Mouse (Mus musculus): ENCODE measurements around the gene Clspn. TPM values are rescaled to one million over a fixed set of nuclear protein-coding genes. Genes with fewer than 3 reads are reported as not detected.
"Not testable (repeated sequence)": the region's sequence is repeated elsewhere in the genome, so short reads cannot be mapped to it uniquely, and the experiment has no call there.

Gene Clspn
- polyA plus RNA-seq, 1 experiment from 2014 or later, result 22.4 TPM

DNA sequence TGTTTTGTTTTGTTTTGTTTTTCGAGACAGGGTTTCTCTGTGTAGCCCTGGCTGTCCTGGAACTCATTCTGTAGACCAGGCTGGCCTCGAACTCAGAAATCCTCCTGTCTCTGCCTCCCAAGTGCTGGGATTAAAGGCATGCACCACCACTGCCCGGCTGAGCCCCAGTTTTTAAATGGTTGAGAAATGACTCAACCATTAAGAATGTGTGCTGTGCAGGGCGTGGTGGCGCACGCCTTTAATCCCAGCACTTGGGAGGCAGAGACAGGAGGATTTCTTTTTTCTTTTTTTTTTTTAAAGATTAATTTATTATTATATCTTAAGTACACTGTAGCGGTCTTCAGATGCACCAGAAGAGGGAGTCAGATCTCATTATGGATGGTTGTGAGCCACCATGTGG is 21.1 kb upstream of the Clspn start:
- H3K4me1 ChIP-seq; H3K36me3 ChIP-seq; H3K27ac ChIP-seq (replicated peaks); ATAC-seq (ENCODE audit: extremely low read depth, insufficient number of reproducible peaks, low FRiP score, low TSS enrichment); H3K9me3 ChIP-seq; H3K4me2 ChIP-seq; H3K9ac ChIP-seq; H3K4me3 ChIP-seq: not testable (repeated sequence)
- peaks cover 24% of the 10 kb centered on the region for H3K27me3 ChIP-seq (replicated peaks)
- 89% methylated on average over 7 of the region's 7 CpGs for WGBS

DNA sequence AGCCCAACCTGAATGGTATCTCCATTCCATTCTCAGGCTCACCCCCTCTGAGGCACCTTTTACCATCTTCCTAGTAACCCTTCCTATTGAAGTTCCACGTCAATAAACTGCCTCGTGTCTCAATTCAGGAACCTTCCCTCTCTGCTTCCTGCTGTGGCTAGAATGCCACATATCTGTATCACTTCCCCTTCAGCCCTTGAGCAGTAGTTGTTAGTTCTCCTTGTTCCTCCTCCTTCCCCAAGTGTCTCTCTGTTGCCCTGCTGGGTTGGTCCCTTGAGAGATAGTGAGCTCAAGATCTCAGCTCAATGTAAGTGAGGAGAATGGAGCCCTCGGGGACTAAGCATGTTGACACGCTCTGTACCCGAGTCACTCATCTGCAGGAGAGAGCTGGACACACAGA is 19.9 kb upstream of the Clspn start:
- H3K9me3 ChIP-seq, result no peaks in the 10 kb centered on the region
- H3K9ac ChIP-seq, result no peak overlapping the region
- H3K4me3 ChIP-seq, result no peak overlapping the region
- ATAC-seq (ENCODE audit: extremely low read depth, insufficient number of reproducible peaks, low FRiP score, low TSS enrichment), result no peak
- peaks cover 6% of the 10 kb centered on the region for H3K4me1 ChIP-seq
- WGBS, result 67% methylated on average over 5 of the region's 5 CpGs
- H3K27ac ChIP-seq (replicated peaks), result no peak overlapping the region
- no peak overlapping the region for H3K4me2 ChIP-seq
- H3K27me3 ChIP-seq (replicated peaks), result peaks cover 26% of the 10 kb centered on the region
- H3K36me3 ChIP-seq, result no peaks in the 10 kb centered on the region

DNA sequence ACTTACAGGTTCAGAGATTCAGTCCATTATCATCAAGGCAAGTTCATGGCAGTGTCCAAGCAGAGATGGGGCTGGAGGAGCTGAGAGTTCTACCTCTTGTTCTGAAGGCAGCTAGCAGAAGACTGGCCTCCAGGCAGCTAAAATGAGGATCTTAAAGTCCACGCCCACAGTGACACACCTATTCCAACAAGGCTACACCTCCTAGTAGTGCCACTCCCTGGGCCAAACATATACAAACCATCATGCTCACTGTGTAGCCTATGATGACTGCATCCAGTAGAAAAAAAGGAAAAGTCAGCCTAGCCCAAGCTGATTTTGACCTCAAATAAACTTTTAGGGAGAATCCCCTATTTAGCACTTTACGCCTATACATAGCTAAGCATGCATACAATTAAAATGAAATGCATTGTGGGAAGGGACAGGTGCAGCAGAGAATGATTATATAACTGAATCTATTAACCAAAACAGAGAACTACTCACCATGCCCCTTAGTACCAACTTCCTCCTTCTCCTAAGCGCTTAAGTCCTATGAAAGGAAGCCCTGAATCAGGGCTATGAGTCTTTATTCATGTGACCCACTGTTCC is 16.2 kb upstream of the Clspn start:
- Histone ChIP-seq H3K36me3 (no peaks in the 10 kb centered on the region), H3K9ac (no peak overlapping the region), H3K9me3 (no peaks in the 10 kb centered on the region), H3K27ac (replicated peaks) (no peak overlapping the region), H3K4me1 (0 out of 2 replicates have a peak, but pooled peaks cover 5% of the 10 kb centered on the region), H3K4me2 (no peak overlapping the region), H3K27me3 (replicated peaks) (peaks cover 20% of the 10 kb centered on the region), H3K4me3 (no peak overlapping the region)
- ATAC-seq (ENCODE audit: extremely low read depth, insufficient number of reproducible peaks, low FRiP score, low TSS enrichment), result no peak
- 78% methylated on average over 3 of the region's 3 CpGs for WGBS

DNA sequence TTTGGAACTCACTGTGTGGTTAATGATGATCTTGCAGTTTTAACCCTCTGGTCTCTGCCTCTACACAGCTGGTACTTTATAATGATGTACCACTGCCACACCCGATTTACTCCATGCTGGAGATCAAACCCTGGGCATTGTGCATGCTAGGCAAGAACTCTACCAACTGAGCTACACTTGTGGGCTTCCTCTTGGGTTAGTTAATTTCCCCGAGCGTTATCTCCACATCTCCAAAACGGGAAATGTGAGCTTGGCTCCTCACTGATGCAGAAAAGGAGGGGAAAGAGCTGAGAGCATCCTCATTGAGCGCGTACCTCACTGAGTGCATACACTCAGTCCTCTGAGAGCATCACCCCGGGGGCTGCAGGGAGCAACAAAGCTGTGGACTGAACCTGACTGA is 13.9 kb upstream of the Clspn start:
- H3K36me3 ChIP-seq, result no peaks in the 10 kb centered on the region
- H3K4me2 ChIP-seq, result no peak overlapping the region
- 0 out of 2 replicates have a peak, but pooled peaks cover 3% of the 10 kb centered on the region for H3K9me3 ChIP-seq
- ATAC-seq (ENCODE audit: extremely low read depth, insufficient number of reproducible peaks, low FRiP score, low TSS enrichment), result no peak
- 59% methylated on average over 7 of the region's 7 CpGs for WGBS
- H3K27ac ChIP-seq (replicated peaks), result no peak overlapping the region
- H3K4me1 ChIP-seq, result 0 out of 2 replicates have a peak, but pooled peaks cover 5% of the 10 kb centered on the region
- no peak overlapping the region for H3K9ac ChIP-seq
- H3K27me3 ChIP-seq (replicated peaks), result peaks cover 13% of the 10 kb centered on the region
- no peak overlapping the region for H3K4me3 ChIP-seq

DNA sequence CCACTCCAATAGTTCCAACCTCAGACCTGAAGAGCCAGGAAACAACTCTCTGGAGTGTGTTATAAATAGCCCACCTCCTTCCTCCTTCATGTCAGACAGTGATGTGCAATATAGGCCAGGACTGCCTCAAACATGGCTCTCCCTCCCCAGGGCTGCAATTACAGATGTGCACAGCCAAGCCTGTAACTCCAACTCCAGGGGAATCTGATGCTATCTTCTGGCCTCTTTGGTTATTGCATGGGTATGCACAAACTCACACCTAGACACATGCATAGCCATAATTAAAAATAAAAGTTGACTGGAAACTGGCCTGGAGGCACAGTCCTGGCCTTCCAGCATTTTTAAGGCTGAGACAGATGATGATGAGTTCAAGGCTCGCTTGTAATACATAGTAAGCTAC is 11.7 kb upstream of the Clspn start:
- no peak overlapping the region for H3K27ac ChIP-seq (replicated peaks)
- H3K36me3 ChIP-seq, result no peaks in the 10 kb centered on the region
- H3K9ac ChIP-seq, result no peak overlapping the region
- no peak overlapping the region for H3K4me2 ChIP-seq
- no peak overlapping the region for H3K4me3 ChIP-seq
- peaks cover 12% of the 10 kb centered on the region for H3K27me3 ChIP-seq (replicated peaks)
- ATAC-seq (ENCODE audit: extremely low read depth, insufficient number of reproducible peaks, low FRiP score, low TSS enrichment), result no peak
- H3K9me3 ChIP-seq, result 0 out of 2 replicates have a peak, but pooled peaks cover 3% of the 10 kb centered on the region
- 68% methylated on average over 1 of the region's 1 CpGs for WGBS
- H3K4me1 ChIP-seq, result 0 out of 2 replicates have a peak, but pooled peaks cover 5% of the 10 kb centered on the region

DNA sequence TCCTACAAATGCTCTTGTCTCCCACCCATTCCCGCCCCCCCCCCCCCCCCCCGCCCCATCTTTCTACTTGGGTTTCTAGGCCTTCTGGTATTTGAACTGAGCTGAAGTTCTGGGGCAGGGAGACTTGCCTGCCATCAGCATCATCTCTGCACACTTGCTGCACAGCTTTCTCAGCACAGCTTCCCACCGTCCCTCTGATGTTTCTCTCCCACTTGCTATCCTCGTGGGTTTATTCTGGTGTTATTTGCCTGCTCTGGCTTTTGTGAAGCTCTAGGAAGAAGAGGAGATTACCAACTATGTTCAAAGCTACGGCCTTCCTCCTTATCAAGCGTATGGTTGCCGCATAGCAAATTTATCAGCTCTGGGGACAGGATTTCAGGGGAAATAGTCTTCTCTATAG is 11.0 kb upstream of the Clspn start:
- Histone ChIP-seq H3K27me3 (replicated peaks) (peaks cover 5% of the 10 kb centered on the region), H3K4me2 (no peak overlapping the region), H3K4me1 (0 out of 2 replicates have a peak, but pooled peaks cover 5% of the 10 kb centered on the region), H3K4me3 (no peak overlapping the region), H3K36me3 (no peaks in the 10 kb centered on the region), H3K9me3 (0 out of 2 replicates have a peak, but pooled peaks cover 3% of the 10 kb centered on the region), H3K27ac (replicated peaks) (no peak overlapping the region), H3K9ac (no peak overlapping the region)
- ATAC-seq (ENCODE audit: extremely low read depth, insufficient number of reproducible peaks, low FRiP score, low TSS enrichment), result no peak
- WGBS, result 50% methylated on average over 6 of the region's 7 CpGs

DNA sequence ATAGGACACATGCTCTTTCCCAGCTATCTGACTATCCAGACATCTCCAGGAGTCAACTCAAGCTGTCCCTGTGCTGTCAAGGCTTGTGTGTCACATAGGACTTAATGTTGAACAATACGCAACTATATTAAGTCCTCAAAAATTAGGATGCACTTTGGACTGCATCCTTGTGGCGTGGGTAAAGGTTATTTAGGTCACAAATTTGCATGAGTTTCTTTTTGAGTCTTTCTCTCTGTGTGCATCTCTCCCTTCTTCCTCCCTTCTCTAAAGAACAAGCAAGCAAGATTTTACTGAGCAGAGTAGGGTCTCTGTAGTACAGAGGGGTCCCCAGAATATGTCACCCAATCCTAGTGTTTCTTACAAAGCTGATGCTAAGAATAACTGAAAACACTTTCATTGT is 10.6 kb upstream of the Clspn start:
- Histone ChIP-seq H3K4me2 (no peak overlapping the region), H3K27ac (replicated peaks) (no peak overlapping the region), H3K4me1 (0 out of 2 replicates have a peak, but pooled peaks cover 5% of the 10 kb centered on the region), H3K36me3 (no peaks in the 10 kb centered on the region), H3K27me3 (replicated peaks) (peaks cover 3% of the 10 kb centered on the region; the same call in 1 of the 2 replicates), H3K4me3 (no peak overlapping the region), H3K9me3 (0 out of 2 replicates have a peak, but pooled peaks cover 3% of the 10 kb centered on the region), H3K9ac (no peak overlapping the region)
- WGBS, result 70% methylated on average over 2 of the region's 2 CpGs
- no peak for ATAC-seq (ENCODE audit: extremely low read depth, insufficient number of reproducible peaks, low FRiP score, low TSS enrichment)

DNA sequence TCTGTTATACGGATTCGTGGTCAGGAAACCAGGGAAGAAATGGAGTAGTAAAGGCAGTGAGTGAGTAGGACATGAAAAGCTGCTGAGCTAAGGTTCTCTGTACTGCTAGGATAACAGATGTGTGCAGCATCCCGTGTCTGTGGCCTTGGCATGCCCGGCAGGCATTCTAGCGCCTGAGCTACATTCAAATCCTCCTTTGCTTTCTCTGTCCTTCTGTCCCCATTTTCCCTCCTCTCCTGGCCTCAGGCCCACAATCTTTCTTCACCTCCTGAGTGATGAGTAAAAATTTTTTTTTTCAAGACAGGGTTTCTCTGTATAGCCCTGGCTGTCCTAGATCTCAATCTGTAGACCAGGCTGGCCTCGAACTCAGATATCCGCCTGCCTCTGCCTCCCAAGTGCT is 4.6 kb upstream of the Clspn start:
- ATAC-seq (ENCODE audit: extremely low read depth, insufficient number of reproducible peaks, low FRiP score, low TSS enrichment), result no peak
- H3K4me2 ChIP-seq, result no peak overlapping the region
- H3K36me3 ChIP-seq, result no peaks in the 10 kb centered on the region
- H3K9me3 ChIP-seq, result 0 out of 2 replicates have a peak, but pooled peaks cover 3% of the 10 kb centered on the region
- H3K4me3 ChIP-seq, result no peak overlapping the region
- H3K27me3 ChIP-seq (replicated peaks), result 0 out of 2 replicates have a peak, but pooled peaks cover 2% of the 10 kb centered on the region
- H3K4me1 ChIP-seq, result peaks cover 10% of the 10 kb centered on the region
- H3K9ac ChIP-seq, result no peak overlapping the region
- 61% methylated on average over 7 of the region's 7 CpGs for WGBS
- H3K27ac ChIP-seq (replicated peaks), result no peak overlapping the region

DNA sequence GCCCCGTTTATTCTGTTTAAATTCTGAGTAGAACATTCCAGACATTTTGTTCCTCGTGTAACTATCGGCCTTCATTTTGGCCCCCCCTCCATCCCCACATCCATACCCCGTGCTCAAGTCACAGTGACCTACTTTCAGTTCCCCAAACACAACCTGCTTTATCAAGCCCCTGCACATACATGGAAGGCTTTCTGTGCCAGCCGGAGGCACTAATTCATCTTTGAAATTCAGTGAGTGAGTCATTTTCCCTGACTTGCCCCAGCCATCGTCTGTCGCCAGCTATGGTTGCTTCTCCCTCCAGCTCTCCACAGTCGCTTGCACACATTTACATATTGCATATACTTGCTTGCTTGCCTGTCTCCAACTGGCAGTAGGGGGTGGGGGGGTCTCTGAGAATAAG is 3.6 kb upstream of the Clspn start:
- Histone ChIP-seq H3K27me3 (replicated peaks) (0 out of 2 replicates have a peak, but pooled peaks cover 2% of the 10 kb centered on the region), H3K9ac (no peak overlapping the region; the same call in 1 of the 2 replicates), H3K4me3 (no peak overlapping the region), H3K4me2 (no peak overlapping the region), H3K36me3 (no peaks in the 10 kb centered on the region), H3K9me3 (no peaks in the 10 kb centered on the region), H3K4me1 (peaks cover 18% of the 10 kb centered on the region), H3K27ac (replicated peaks) (no peak overlapping the region)
- 65% methylated on average over 8 of the region's 8 CpGs for WGBS
- no peak for ATAC-seq (ENCODE audit: extremely low read depth, insufficient number of reproducible peaks, low FRiP score, low TSS enrichment)

DNA sequence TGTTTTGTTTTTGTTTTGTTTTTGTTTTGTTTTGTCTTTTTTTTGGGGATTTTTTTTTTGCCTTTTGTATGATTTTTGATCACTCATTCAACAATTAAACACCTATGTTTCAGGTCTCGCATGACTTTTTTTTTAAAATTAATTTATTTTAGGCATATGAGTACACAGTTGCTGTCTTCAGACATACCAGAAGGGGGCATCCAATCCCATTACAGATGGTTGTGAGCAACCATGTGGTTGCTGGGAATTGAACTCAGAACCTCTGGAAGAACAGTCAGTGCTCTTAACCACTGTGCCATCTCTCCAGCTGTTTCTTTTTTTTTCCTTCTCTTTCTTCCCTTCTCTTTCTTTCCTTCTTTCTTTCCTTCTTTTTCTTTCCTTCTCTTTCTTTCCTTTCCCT is 3.0 kb upstream of the Clspn start:
- Histone ChIP-seq H3K9me3 (no peaks in the 10 kb centered on the region), H3K4me1 (peaks cover 24% of the 10 kb centered on the region), H3K9ac (no peak overlapping the region), H3K4me2 (no peak overlapping the region), H3K36me3 (no peaks in the 10 kb centered on the region), H3K27me3 (replicated peaks) (0 out of 2 replicates have a peak, but pooled peaks cover 2% of the 10 kb centered on the region), H3K27ac (replicated peaks) (no peak overlapping the region), H3K4me3 (no peak overlapping the region)
- WGBS, result 89% methylated on average over 1 of the region's 1 CpGs
- ATAC-seq (ENCODE audit: extremely low read depth, insufficient number of reproducible peaks, low FRiP score, low TSS enrichment), result no peak

DNA sequence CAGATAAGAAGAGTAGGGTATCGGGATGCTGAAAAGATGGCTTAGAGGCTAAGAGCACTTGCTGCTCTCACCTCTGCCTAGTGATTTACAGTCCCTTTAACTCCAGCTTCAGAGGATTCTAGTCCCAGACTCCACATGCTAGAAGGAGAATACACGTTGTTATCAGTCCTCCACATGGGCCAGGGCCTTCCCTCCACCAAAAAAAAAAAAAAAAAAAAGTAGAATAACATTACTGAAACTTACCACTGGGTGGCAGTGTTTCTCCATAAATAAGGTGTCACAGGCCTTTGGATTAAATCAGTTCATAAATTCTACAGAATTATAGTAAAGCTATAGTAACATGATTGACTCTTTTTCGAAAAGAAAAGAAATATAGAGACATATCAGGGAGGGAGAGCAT is 2.3 kb upstream of the Clspn start:
- Histone ChIP-seq H3K9ac (no peak overlapping the region), H3K36me3 (no peaks in the 10 kb centered on the region), H3K4me2 (no peak overlapping the region), H3K4me3 (no peak overlapping the region), H3K9me3 (no peaks in the 10 kb centered on the region), H3K27ac (replicated peaks) (no peak overlapping the region), H3K4me1 (peaks cover 24% of the 10 kb centered on the region), H3K27me3 (replicated peaks) (0 out of 2 replicates have a peak, but pooled peaks cover 2% of the 10 kb centered on the region)
- 30% methylated on average over 3 of the region's 3 CpGs for WGBS
- no peak for ATAC-seq (ENCODE audit: extremely low read depth, insufficient number of reproducible peaks, low FRiP score, low TSS enrichment)

DNA sequence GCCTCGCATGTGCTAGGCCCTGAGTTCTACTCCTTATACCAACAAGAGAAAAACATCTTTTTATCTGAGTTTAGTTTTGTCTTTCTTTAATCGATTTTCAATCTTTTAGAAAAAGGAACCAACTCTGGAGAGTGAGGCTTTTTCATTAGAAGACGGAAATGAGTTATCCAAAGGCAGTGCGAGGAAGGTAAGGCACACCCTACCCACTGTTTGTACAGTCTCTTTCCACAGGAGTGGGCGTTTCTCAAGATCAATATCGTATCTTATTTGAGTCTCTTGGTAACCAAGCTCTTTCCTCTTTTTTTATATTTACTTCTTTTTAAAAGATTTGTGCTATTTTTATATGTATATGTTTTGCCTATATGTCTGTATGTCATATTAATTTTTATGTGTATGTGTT is 7.1 kb downstream of the Clspn start:
- Histone ChIP-seq H3K4me2 (no peak overlapping the region), H3K9me3 (no peaks in the 10 kb centered on the region), H3K4me3 (no peak overlapping the region), H3K27me3 (replicated peaks) (no peaks in the 10 kb centered on the region), H3K27ac (replicated peaks) (no peak overlapping the region), H3K36me3 (peaks cover 81% of the 10 kb centered on the region), H3K9ac (no peak overlapping the region), H3K4me1 (no peaks in the 10 kb centered on the region)
- ATAC-seq (ENCODE audit: extremely low read depth, insufficient number of reproducible peaks, low FRiP score, low TSS enrichment), result no peak
- 84% methylated on average over 6 of the region's 6 CpGs for WGBS
